ENCODE assay signal across 17 mouse cellular contexts in the genomic region with DNA sequence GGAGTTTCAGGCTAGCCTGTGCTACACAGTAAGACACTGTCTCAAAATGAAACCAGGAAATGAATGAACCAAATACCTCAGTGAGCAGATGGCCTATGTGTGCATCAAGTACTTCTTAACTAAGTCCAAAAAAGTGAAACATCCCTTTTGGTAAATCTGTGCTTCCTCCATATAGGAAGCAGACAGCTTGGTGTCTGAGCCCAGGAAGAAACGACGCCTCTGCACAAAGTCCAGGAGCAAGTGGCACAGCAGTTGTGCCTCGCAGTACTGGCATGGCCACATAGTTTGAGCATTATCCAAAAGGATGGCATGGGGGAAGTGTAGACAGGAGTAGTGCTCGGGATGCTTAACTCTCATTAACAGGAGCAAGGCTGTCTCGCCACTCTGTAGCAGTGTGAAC.
"Had no signal": no experiment of that assay in that cellular context is flagged by ENCODE, and none has a peak within 500 bp of the region (broad histone marks: within the 10 kb centered on the region; RNA-seq: fewer than 3 reads in every experiment).

No protein-coding gene starts in this region.

- DNase-seq: lung, adult 2 months; lung, postnatal 14 days; lung, postnatal 36 days; right cerebral cortex, postnatal 14 days; thymus, adult 2 months; thymus, postnatal 25 days; thymus, postnatal 4 days had no signal

- H3K4me2 ChIP-seq: lung, embryonic 15.5 days; midbrain, embryonic 11.5 days; midbrain, embryonic 13.5 days; midbrain, embryonic 15.5 days; neural tube, embryonic 12.5 days; stomach, embryonic 15.5 days had no signal

- H3K9ac ChIP-seq: lung, embryonic 15.5 days; midbrain, embryonic 13.5 days; midbrain, embryonic 15.5 days; neural tube, embryonic 12.5 days; stomach, embryonic 15.5 days had no signal

- ATAC-seq: lung, postnatal 0 days; midbrain, embryonic 13.5 days; midbrain, embryonic 15.5 days had no signal

- H3K27ac ChIP-seq: lung, embryonic 15.5 days; macrophage; midbrain, embryonic 13.5 days; midbrain, embryonic 15.5 days; neural tube, embryonic 12.5 days; stomach, embryonic 15.5 days; stomach, postnatal 0 days had no signal

- H3K27me3 ChIP-seq: lung, embryonic 15.5 days; megakaryocyte, embryonic 14.5 days; midbrain, embryonic 13.5 days; midbrain, embryonic 15.5 days; neural tube, embryonic 12.5 days; stomach, embryonic 15.5 days had no signal

- H3K36me3 ChIP-seq: lung, embryonic 15.5 days; midbrain, embryonic 13.5 days; midbrain, embryonic 15.5 days; neural tube, embryonic 12.5 days; stomach, embryonic 15.5 days had no signal

- H3K9me3 ChIP-seq: lung, embryonic 15.5 days; midbrain, embryonic 13.5 days; midbrain, embryonic 15.5 days; neural tube, embryonic 12.5 days; stomach, embryonic 15.5 days had no signal

- H3K4me1 ChIP-seq: lung, embryonic 15.5 days; megakaryocyte, embryonic 14.5 days; midbrain, embryonic 13.5 days; midbrain, embryonic 15.5 days; neural tube, embryonic 12.5 days; stomach, embryonic 15.5 days had no signal

- H3K4me3 ChIP-seq: lung, embryonic 15.5 days; megakaryocyte, embryonic 14.5 days; midbrain, embryonic 13.5 days; midbrain, embryonic 15.5 days; neural tube, embryonic 12.5 days; stomach, embryonic 15.5 days had no signal
